Mouse (Mus musculus) hindbrain, embryonic 15.5 days (tissue): Measurements from ENCODE around the gene Polr1b. TPM values are rescaled to one million over a fixed set of nuclear protein-coding genes. Genes with fewer than 3 reads are reported as not detected.

Experiments used
- ATAC-seq: fragments of 200-750 bp; cut with Nextera tagmentation; 2 replicates; pipeline ENCODE4 v1.8.0; 2017; ENCODE audit warnings: low read depth, moderate number of reproducible peaks, moderate TSS enrichment; ENCODE audit not compliant: low FRiP score
- H3K27ac ChIP-seq: fragments of 300-500 bp; sonication (generic); replicated peaks from 2 replicates; pipeline ENCODE4 v1.5.1; 2015; ENCODE audit warnings: mild to moderate bottlenecking, inconsistent platforms
- H3K27me3 ChIP-seq: fragments of 300-500 bp; sonication (generic); 2 replicates; pipeline ENCODE4 v1.6.1; 2015; ENCODE audit warnings: control low read depth, inconsistent platforms
- H3K36me3 ChIP-seq: fragments of 300-500 bp; sonication (generic); 2 replicates; pipeline ENCODE4 v1.6.1; 2015; ENCODE audit warnings: control low read depth, inconsistent platforms
- H3K4me1 ChIP-seq: fragments of 300-500 bp; sonication (generic); replicated peaks from 2 replicates; pipeline ENCODE4 v1.6.1; 2015; ENCODE audit warnings: control low read depth, inconsistent platforms
- H3K4me2 ChIP-seq: fragments of 300-500 bp; sonication (generic); 2 replicates; pipeline ENCODE4 v1.6.1; 2015; ENCODE audit warnings: moderate library complexity, mild to moderate bottlenecking, inconsistent platforms
- H3K4me3 ChIP-seq: fragments of 300-500 bp; sonication (generic); 2 replicates; pipeline ENCODE4 v1.5.1; 2015; ENCODE audit warnings: mild to moderate bottlenecking, inconsistent platforms
- H3K9ac ChIP-seq: fragments of 300-500 bp; sonication (generic); 2 replicates; pipeline ENCODE4 v1.6.1; 2015; ENCODE audit warnings: inconsistent platforms
- H3K9me3 ChIP-seq: fragments of 300-500 bp; sonication (generic); 2 replicates; pipeline ENCODE4 v1.6.1; 2016; ENCODE audit warnings: control low read depth, inconsistent platforms
- WGBS: fragments of 180-500 bp; shearing (Covaris S2); methylation state at CpG from one replicate; pipeline ENCODE4 v1.1.7; 2015; 5-methylcytosine and 5-hydroxymethylcytosine counted together
- polyA plus RNA-seq: library from polyadenylated mRNA; unstranded; fragments of >200 nt; fragmentation: Nextera tagmentation; extraction: Ambion mirVana; gene quantifications from 2 replicates; pipeline ENCODE4 v1.2.1, GENCODE M21; 2015

The Polr1b gene
- polyA plus RNA-seq, 1 experiment from 2014 or later: 16.0 TPM

- peak; percentile 100 for ATAC-seq
- Histone ChIP-seq H3K4me2 (peak within 1 kb of the TSS; percentile 77), H3K9me3 (0 out of 2 replicates have a peak, but pooled peaks cover 2% of the 10 kb centered on the region), H3K27me3 (no peaks in the 10 kb centered on the region), H3K4me3 (peak within 1 kb of the TSS; percentile 57), H3K27ac (peak within 1 kb of the TSS; percentile 85), H3K9ac (peak within 1 kb of the TSS; percentile 65), H3K4me1 (peaks cover 16% of the 10 kb centered on the region), H3K36me3 (peaks cover 45% of the 10 kb centered on the region)
- WGBS: under 1% methylated on average over 35 of the region's 35 CpGs
Measured at GRCm38 (mm10) chr2:129129412-129129929, 28.7 kb downstream of the Polr1b start, which contains the start of gene Chchd5. Gene Chchd5, plus strand, starts transcription at chr2:129129700.

GRCm38 (mm10) chr2:129129987-129130545 lies 29.3 kb downstream of the Polr1b start:
- peaks cover 16% of the 10 kb centered on the region for H3K4me1 ChIP-seq
- peak; percentile 46; the same call in 1 of the 2 replicates for ATAC-seq
- H3K4me3 ChIP-seq: peak overlapping the region; percentile 57
- peaks cover 39% of the 10 kb centered on the region for H3K36me3 ChIP-seq
- WGBS: 28% methylated on average over 18 of the region's 18 CpGs
- H3K27ac ChIP-seq: peak overlapping the region; percentile 84
- H3K9ac ChIP-seq: peak overlapping the region; percentile 51
- 0 out of 2 replicates have a peak, but pooled peaks cover 2% of the 10 kb centered on the region for H3K9me3 ChIP-seq
- H3K27me3 ChIP-seq: no peaks in the 10 kb centered on the region
- peak overlapping the region; percentile 77 for H3K4me2 ChIP-seq

- WGBS: 98% methylated on average over 2 of the region's 2 CpGs
- no peak for ATAC-seq
- H3K9ac ChIP-seq: no peak overlapping the region
- H3K27me3 ChIP-seq: no peaks in the 10 kb centered on the region
- no peak overlapping the region for H3K27ac ChIP-seq
- H3K4me2 ChIP-seq: peak overlapping the region; percentile 77
- H3K4me3 ChIP-seq: no peak overlapping the region
- H3K9me3 ChIP-seq: 0 out of 2 replicates have a peak, but pooled peaks cover 2% of the 10 kb centered on the region
- H3K4me1 ChIP-seq: peaks cover 16% of the 10 kb centered on the region
- peaks cover 32% of the 10 kb centered on the region for H3K36me3 ChIP-seq
Measured at GRCm38 (mm10) chr2:129130776-129131175, 30.0 kb downstream of the Polr1b start.

GRCm38 (mm10) chr2:129132231-129132630 lies 31.4 kb downstream of the Polr1b start:
- Histone ChIP-seq H3K27me3 (no peaks in the 10 kb centered on the region), H3K27ac (no peak overlapping the region), H3K9ac (no peak overlapping the region), H3K4me1 (peaks cover 16% of the 10 kb centered on the region), H3K9me3 (0 out of 2 replicates have a peak, but pooled peaks cover 2% of the 10 kb centered on the region), H3K36me3 (peaks cover 21% of the 10 kb centered on the region), H3K4me2 (no peak overlapping the region), H3K4me3 (no peak overlapping the region)
- ATAC-seq: no peak
- 95% methylated on average over 7 of the region's 7 CpGs for WGBS

GRCm38 (mm10) chr2:129133006-129133805 lies 32.4 kb downstream of the Polr1b start:
- Histone ChIP-seq H3K4me1 (peaks cover 16% of the 10 kb centered on the region), H3K9ac (no peak overlapping the region), H3K4me2 (no peak overlapping the region), H3K4me3 (no peak overlapping the region), H3K27ac (no peak overlapping the region), H3K27me3 (no peaks in the 10 kb centered on the region), H3K36me3 (peaks cover 20% of the 10 kb centered on the region), H3K9me3 (0 out of 2 replicates have a peak, but pooled peaks cover 2% of the 10 kb centered on the region)
- WGBS: 96% methylated on average over 14 of the region's 14 CpGs
- no peak for ATAC-seq

GRCm38 (mm10) chr2:129139906-129140305 lies 39.1 kb downstream of the Polr1b start:
- no peak for ATAC-seq
- H3K27ac ChIP-seq: peak overlapping the region; percentile 34
- H3K9me3 ChIP-seq: no peaks in the 10 kb centered on the region
- no peak overlapping the region for H3K4me2 ChIP-seq
- H3K27me3 ChIP-seq: no peaks in the 10 kb centered on the region
- 76% methylated on average over 10 of the region's 10 CpGs for whole genome bisulfite sequencing
- no peaks in the 10 kb centered on the region for H3K36me3 ChIP-seq
- H3K4me1 ChIP-seq: no peaks in the 10 kb centered on the region
- H3K4me3 ChIP-seq: no peak overlapping the region
- no peak overlapping the region for H3K9ac ChIP-seq

- no peak for ATAC-seq
- Histone ChIP-seq H3K9me3 (no peaks in the 10 kb centered on the region), H3K27ac (no peak overlapping the region), H3K36me3 (no peaks in the 10 kb centered on the region), H3K27me3 (no peaks in the 10 kb centered on the region), H3K9ac (no peak overlapping the region), H3K4me2 (no peak overlapping the region), H3K4me1 (no peaks in the 10 kb centered on the region), H3K4me3 (no peak overlapping the region)
- WGBS: 21% methylated on average over 2 of the region's 2 CpGs
Measured at GRCm38 (mm10) chr2:129148836-129149235, 48.0 kb downstream of the Polr1b start.

- Histone ChIP-seq H3K27me3 (no peaks in the 10 kb centered on the region), H3K4me1 (no peaks in the 10 kb centered on the region), H3K27ac (no peak overlapping the region), H3K4me2 (no peak overlapping the region), H3K4me3 (no peak overlapping the region), H3K36me3 (no peaks in the 10 kb centered on the region), H3K9me3 (no peaks in the 10 kb centered on the region), H3K9ac (no peak overlapping the region)
- 81% methylated on average over 5 of the region's 5 CpGs for WGBS
- ATAC-seq: no peak
Measured at GRCm38 (mm10) chr2:129150386-129150785, 49.6 kb downstream of the Polr1b start.

- Histone ChIP-seq H3K27me3 (no peaks in the 10 kb centered on the region), H3K36me3 (no peaks in the 10 kb centered on the region), H3K4me3 (no peak overlapping the region), H3K9ac (no peak overlapping the region), H3K4me2 (no peak overlapping the region), H3K9me3 (no peaks in the 10 kb centered on the region), H3K4me1 (no peaks in the 10 kb centered on the region), H3K27ac (no peak overlapping the region)
- 84% methylated on average over 9 of the region's 9 CpGs for WGBS
- ATAC-seq: no peak
Measured at GRCm38 (mm10) chr2:129151111-129151510, 50.3 kb downstream of the Polr1b start.

- Histone ChIP-seq H3K27ac (no peak overlapping the region), H3K27me3 (no peaks in the 10 kb centered on the region), H3K4me2 (no peak overlapping the region), H3K9ac (no peak overlapping the region), H3K4me3 (no peak overlapping the region), H3K36me3 (no peaks in the 10 kb centered on the region), H3K9me3 (no peaks in the 10 kb centered on the region), H3K4me1 (no peaks in the 10 kb centered on the region)
- WGBS: 79% methylated on average over 1 of the region's 1 CpGs
- no peak for ATAC-seq
Measured at GRCm38 (mm10) chr2:129152751-129153150, 52.0 kb downstream of the Polr1b start.

- no peak overlapping the region for H3K4me2 ChIP-seq
- 86% methylated on average over 5 of the region's 5 CpGs for WGBS
- no peaks in the 10 kb centered on the region for H3K4me1 ChIP-seq
- no peak overlapping the region for H3K9ac ChIP-seq
- H3K27me3 ChIP-seq: no peaks in the 10 kb centered on the region
- H3K36me3 ChIP-seq: no peaks in the 10 kb centered on the region
- no peaks in the 10 kb centered on the region for H3K9me3 ChIP-seq
- ATAC-seq: no peak
- no peak overlapping the region for H3K27ac ChIP-seq
- no peak overlapping the region for H3K4me3 ChIP-seq
Measured at GRCm38 (mm10) chr2:129164815-129165214, 64.0 kb downstream of the Polr1b start.
